Mouse (Mus musculus) erythroid progenitor cell, adult 5-6 weeks (primary cell): Measurements from ENCODE around the gene Ly6g5c. TPM values are rescaled to one million over a fixed set of nuclear protein-coding genes. Genes with fewer than 3 reads are reported as not detected.

Source experiments
- ATAC-seq: replicated peaks from 2 replicates; pipeline ENCODE4 v1.8.0; 2016; ENCODE audit warnings: moderate number of reproducible peaks, mild to moderate bottlenecking, moderate TSS enrichment, inconsistent platforms; ENCODE audit not compliant: poor library complexity, low FRiP score, severe bottlenecking
- total RNA-seq, 2 experiments: library from RNA; stranded (forward) in 1 of 2; stranded (reverse) in 1 of 2; fragments of 150-400 nt in 1 of 2; fragments of 186-747, 209-891 nt in 1 of 2; gene quantifications; 2 replicates each; pipeline versions ENCODE4 v1.2.3 to v1.2.4; 2015 to 2017; ENCODE audit warnings: low replicate concordance in 2 of 2

The Ly6g5c gene
- total RNA-seq, 2 experiments from 2014 or later = not detected

- no peak for ATAC-seq
Measured at GRCm38 (mm10) chr17:35133517-35133916, 25.4 kb downstream of the Ly6g5c start.

GRCm38 (mm10) chr17:35134801-35135590 lies 26.9 kb downstream of the Ly6g5c start, which contains the start of gene Bag6:
Bag6 (plus strand) TSS chr17:35135178.
- ATAC-seq = peak; percentile 89

- ATAC-seq = peak; percentile 50
Measured at GRCm38 (mm10) chr17:35135591-35136320, 27.7 kb downstream of the Ly6g5c start.

GRCm38 (mm10) chr17:35139269-35139668 lies 31.2 kb downstream of the Ly6g5c start:
- no peak for ATAC-seq

- no peak for ATAC-seq
Measured at GRCm38 (mm10) chr17:35140490-35140996, 32.5 kb downstream of the Ly6g5c start.

- no peak for ATAC-seq
Measured at GRCm38 (mm10) chr17:35141971-35142370, 33.9 kb downstream of the Ly6g5c start.

GRCm38 (mm10) chr17:35146139-35146538 lies 38.1 kb downstream of the Ly6g5c start:
- no peak for ATAC-seq

- no peak for ATAC-seq
Measured at GRCm38 (mm10) chr17:35147348-35147747, 39.3 kb downstream of the Ly6g5c start.

- no peak for ATAC-seq
Measured at GRCm38 (mm10) chr17:35147922-35148639, 40.0 kb downstream of the Ly6g5c start.

GRCm38 (mm10) chr17:35152121-35152520 lies 44.0 kb downstream of the Ly6g5c start:
- no peak for ATAC-seq

GRCm38 (mm10) chr17:35153077-35153476 lies 45.0 kb downstream of the Ly6g5c start:
- ATAC-seq = no peak

GRCm38 (mm10) chr17:35153931-35154330 lies 45.9 kb downstream of the Ly6g5c start:
- ATAC-seq = no peak

GRCm38 (mm10) chr17:35154616-35155015 lies 46.5 kb downstream of the Ly6g5c start:
- no peak for ATAC-seq

- ATAC-seq = no peak
Measured at GRCm38 (mm10) chr17:35155451-35155850, 47.4 kb downstream of the Ly6g5c start.

- ATAC-seq = no peak
Measured at GRCm38 (mm10) chr17:35156461-35157200, 48.6 kb downstream of the Ly6g5c start.

GRCm38 (mm10) chr17:35157254-35157653 lies 49.2 kb downstream of the Ly6g5c start:
- no peak for ATAC-seq

GRCm38 (mm10) chr17:35157661-35158175 lies 49.6 kb downstream of the Ly6g5c start:
- no peak for ATAC-seq

- ATAC-seq = no peak
Measured at GRCm38 (mm10) chr17:35158850-35159593, 50.9 kb downstream of the Ly6g5c start.

- ATAC-seq = no peak
Measured at GRCm38 (mm10) chr17:35159638-35160037, 51.6 kb downstream of the Ly6g5c start.
